Mouse (Mus musculus) liver, embryonic 14.5 days (tissue): Measurements from ENCODE around the gene Gosr1. TPM values are rescaled to one million over a fixed set of nuclear protein-coding genes. Genes with fewer than 3 reads are reported as not detected.

Source experiments
- ATAC-seq: fragments of 200-750 bp; cut with Nextera tagmentation; 2 replicates; pipeline ENCODE4 v1.8.0; 2017; ENCODE audit warnings: moderate number of reproducible peaks, mild to moderate bottlenecking, moderate library complexity; ENCODE audit not compliant: insufficient read depth
- DNase-seq, 3 experiments: peaks; one replicate each; pipeline ENCODE4 v3.0.0-alpha.2; 2012 to 2013; ENCODE audit warnings: low read depth in 3 of 3, low spot score in 3 of 3
- H3K27ac ChIP-seq: fragments of 300-500 bp; sonication (generic); 2 replicates; pipeline ENCODE4 v1.5.1; 2014; ENCODE audit warnings: moderate library complexity, mild to moderate bottlenecking, control low read depth, inconsistent platforms
- H3K27me3 ChIP-seq: fragments of 300-500 bp; sonication (generic); 2 replicates; pipeline ENCODE4 v1.6.1; 2014; ENCODE audit warnings: mild to moderate bottlenecking, low read length, moderate library complexity; ENCODE audit not compliant: control insufficient read depth, insufficient read depth
- H3K36me3 ChIP-seq: fragments of 300-500 bp; sonication (generic); replicated peaks from 2 replicates; pipeline ENCODE4 v1.6.1; 2014; ENCODE audit warnings: low read depth; ENCODE audit not compliant: control insufficient read depth, insufficient read depth
- H3K4me1 ChIP-seq, 2 experiments: fragments of 200-500 bp in 1 of 2; fragments of 300-500 bp in 1 of 2; sonication (generic) in 1 of 2; replicated peaks; 2 replicates each; pipeline ENCODE4 v1.6.1; 2012 to 2014; ENCODE audit warnings: antibody characterized with exemption in 1 of 2, inconsistent platforms in 1 of 2, low read length in 1 of 2; ENCODE audit not compliant: control insufficient read depth in 2 of 2, insufficient read depth in 2 of 2
- H3K4me2 ChIP-seq: fragments of 300-500 bp; sonication (generic); 2 replicates; pipeline ENCODE4 v1.6.1; 2014; ENCODE audit warnings: low read depth, mild to moderate bottlenecking, control low read depth, moderate library complexity
- H3K4me3 ChIP-seq, 2 experiments: fragments of 200-500 bp in 1 of 2; fragments of 300-500 bp in 1 of 2; sonication (generic) in 1 of 2; 2 replicates each; pipeline ENCODE4 v1.5.1; 2012 to 2014; ENCODE audit warnings: low read depth in 2 of 2, low read length in 2 of 2, mild to moderate bottlenecking in 2 of 2, control low read depth in 1 of 2, inconsistent platforms in 1 of 2, moderate library complexity in 1 of 2; ENCODE audit not compliant: insufficient read depth in 1 of 2
- H3K9ac ChIP-seq: fragments of 300-500 bp; sonication (generic); replicated peaks from 2 replicates; pipeline ENCODE4 v1.6.1; 2014; ENCODE audit warnings: mild to moderate bottlenecking, control low read depth, moderate library complexity
- H3K9me3 ChIP-seq: fragments of 300-500 bp; sonication (generic); 2 replicates; pipeline ENCODE4 v1.6.1; 2016; ENCODE audit warnings: low read length, mixed read lengths; ENCODE audit not compliant: control insufficient read depth
- CTCF ChIP-seq: IDR thresholded peaks from 2 replicates; pipeline ENCODE4 v1.5.1; 2016; ENCODE audit warnings: antibody characterized with exemption, low read depth, control low read depth
- EP300 ChIP-seq: IDR thresholded peaks from 2 replicates; pipeline ENCODE4 v1.6.1; 2016; ENCODE audit warnings: antibody characterized with exemption, low read depth
- WGBS: fragments of 180-500 bp; shearing (Covaris S2); extraction: QIAGEN DNeasy Blood & Tissue Kit; methylation state at CpG from one replicate; pipeline ENCODE4 v1.1.7; 2014; ENCODE audit not compliant: insufficient replicate concordance; 5-methylcytosine and 5-hydroxymethylcytosine counted together
- polyA plus RNA-seq, 2 experiments: library from polyadenylated mRNA; depleted of rRNA in 1 of 2; stranded (reverse) in 1 of 2; unstranded in 1 of 2; fragments of >200 nt; fragmentation: Nextera tagmentation in 1 of 2; extraction: Ambion mirVana in 1 of 2; gene quantifications; 2 replicates each; pipeline versions ENCODE4 v1.2.1 to v1.2.3; 2012 to 2014

The Gosr1 gene
- polyA plus RNA-seq (2012; rRNA removed) (5.9 and 6.4 TPM in 2 replicates), polyA plus RNA-seq (2014; fragmentation: Nextera tagmentation; extraction: Ambion mirVana) (12.3 and 15.8 TPM in 2 replicates)

DNA sequence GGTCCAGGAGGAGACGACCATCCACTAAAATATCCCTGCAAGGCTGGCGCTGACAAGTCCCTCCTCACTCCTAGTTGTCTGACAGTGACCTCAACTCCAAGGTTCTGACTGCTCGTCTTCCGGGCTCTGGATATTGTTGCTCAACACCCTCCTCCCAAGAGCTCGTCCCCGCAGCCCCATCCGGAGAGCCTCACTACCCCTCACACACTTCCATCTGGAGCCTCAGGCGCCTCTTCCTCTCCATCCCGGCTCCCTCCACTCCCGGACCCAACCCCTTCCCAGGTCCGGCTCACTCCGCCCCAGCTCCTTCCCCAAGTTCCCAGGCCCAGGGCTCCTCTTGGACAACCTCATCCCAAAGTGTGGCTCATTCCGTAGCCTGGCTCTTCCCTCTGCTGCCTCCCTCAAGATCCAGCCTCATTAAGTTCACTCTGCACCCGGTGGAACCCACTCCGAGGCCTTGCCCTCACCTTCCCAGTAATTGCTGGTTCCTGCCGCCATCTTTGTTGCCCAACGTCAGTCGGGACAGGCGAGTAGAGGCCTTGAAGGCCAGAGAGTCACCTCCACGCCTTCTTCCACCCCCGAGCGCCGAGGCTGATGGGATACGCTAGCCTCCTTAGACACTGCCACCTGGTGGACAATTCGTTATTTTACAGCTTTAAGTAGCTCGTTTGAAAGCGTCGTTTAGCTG, at the start of gene Gosr1:
TSS of gene Gosr1 (minus strand) at position 527 of the 688 bp plus-strand sequence.
- Histone ChIP-seq H3K9me3 (no peaks in the 10 kb centered on the region), H3K36me3 (peaks cover 9% of the 10 kb centered on the region), H3K4me1 (peaks cover 0 to 3% of the 10 kb centered on the region in 2 experiments; a peak in 1 of 4 replicates), H3K4me2 (peak within 1 kb of the TSS; percentile 83), H3K4me3 (peak within 1 kb of the TSS; percentile 83 to 98), H3K9ac (peak within 1 kb of the TSS; percentile 95), H3K27ac (peak within 1 kb of the TSS; percentile 30; the same call in 1 of the 2 replicates), H3K27me3 (no peaks in the 10 kb centered on the region)
- ATAC-seq (peak; percentile 99), DNase-seq (peak; percentile 95 to 96 (median 96))
- TF ChIP-seq EP300 (no peak), CTCF (peak; percentile 99)
- under 1% methylated on average over 28 of the region's 28 CpGs for WGBS

DNA sequence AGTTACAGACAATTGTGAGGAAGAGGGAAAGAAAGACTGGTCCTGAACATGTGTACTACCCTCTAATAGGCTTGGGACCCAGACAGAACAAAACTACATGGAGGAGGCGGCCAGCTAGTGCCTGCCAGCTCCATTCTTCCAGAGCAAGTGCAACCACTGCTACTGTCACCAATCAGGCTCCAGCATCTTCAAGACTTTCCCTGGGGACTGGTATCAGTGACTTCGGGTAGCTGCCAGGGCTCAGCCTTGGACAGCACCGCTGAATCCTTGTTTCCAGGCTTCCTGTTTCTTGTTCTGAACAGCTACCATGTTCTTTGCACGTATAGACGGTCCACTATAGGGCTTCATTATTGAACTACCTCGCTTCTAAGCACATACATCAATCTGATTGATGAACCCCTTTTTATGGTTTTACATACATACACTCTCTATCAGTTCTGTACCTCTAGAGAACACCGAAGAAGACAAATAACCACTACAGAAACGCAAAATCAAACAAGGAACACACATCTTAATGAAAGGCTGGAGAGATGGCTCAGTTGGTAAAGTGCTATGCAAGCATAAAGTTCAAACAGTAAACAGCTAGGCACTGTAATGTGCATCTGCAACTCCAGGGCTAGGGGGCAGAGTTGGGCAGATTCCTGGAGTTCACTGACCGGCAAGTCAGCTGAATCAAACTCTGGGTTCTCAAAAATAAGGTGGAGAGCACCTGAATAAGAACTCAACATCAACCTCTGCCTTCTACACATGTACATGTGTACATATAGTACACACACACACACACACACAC, 47.5 kb upstream of the Gosr1 start:
- H3K4me3 ChIP-seq = no peak overlapping the region
- no peaks in the 10 kb centered on the region for H3K4me1 ChIP-seq
- DNase-seq (no peak), ATAC-seq (no peak)
- H3K4me2 ChIP-seq = no peak overlapping the region
- H3K36me3 ChIP-seq = peaks cover 21% of the 10 kb centered on the region
- no peaks in the 10 kb centered on the region for H3K9me3 ChIP-seq
- H3K27ac ChIP-seq = no peak overlapping the region
- H3K27me3 ChIP-seq = no peaks in the 10 kb centered on the region
- 79% methylated on average over 9 of the region's 9 CpGs for whole genome bisulfite sequencing
- TF ChIP-seq CTCF (peak; percentile 49), EP300 (no peak)
- H3K9ac ChIP-seq = no peak overlapping the region

DNA sequence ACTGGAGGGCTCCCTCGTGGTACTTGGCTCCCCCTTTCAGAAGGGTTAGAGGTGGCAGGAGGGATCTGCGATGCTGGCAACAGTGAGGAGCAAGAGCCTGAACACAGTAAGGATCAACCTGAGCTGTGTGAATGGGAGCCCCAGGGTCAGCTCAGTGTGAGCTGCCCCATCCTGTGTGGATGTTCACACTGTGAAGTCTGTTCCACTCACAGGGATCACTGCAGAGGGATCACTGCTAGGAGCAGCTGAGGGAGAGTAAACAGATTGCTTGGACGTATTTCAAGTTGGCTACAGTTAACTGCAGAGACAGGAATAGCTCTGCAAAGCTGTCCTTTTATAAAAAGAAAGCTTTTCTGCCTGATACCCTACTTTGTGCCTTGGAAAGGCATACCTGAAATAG, 46.1 kb upstream of the Gosr1 start:
- 68% methylated on average over 3 of the region's 3 CpGs for WGBS
- no peaks in the 10 kb centered on the region for H3K9me3 ChIP-seq
- H3K27me3 ChIP-seq = no peaks in the 10 kb centered on the region
- no peak overlapping the region for H3K9ac ChIP-seq
- H3K4me1 ChIP-seq = no peaks in the 10 kb centered on the region
- no peak for DNase-seq
- no peak overlapping the region for H3K27ac ChIP-seq
- ATAC-seq = no peak
- no peak overlapping the region for H3K4me2 ChIP-seq
- no peak for TF ChIP-seq EP300
- no peak for TF ChIP-seq CTCF
- H3K4me3 ChIP-seq = no peak overlapping the region
- H3K36me3 ChIP-seq = peaks cover 25% of the 10 kb centered on the region

DNA sequence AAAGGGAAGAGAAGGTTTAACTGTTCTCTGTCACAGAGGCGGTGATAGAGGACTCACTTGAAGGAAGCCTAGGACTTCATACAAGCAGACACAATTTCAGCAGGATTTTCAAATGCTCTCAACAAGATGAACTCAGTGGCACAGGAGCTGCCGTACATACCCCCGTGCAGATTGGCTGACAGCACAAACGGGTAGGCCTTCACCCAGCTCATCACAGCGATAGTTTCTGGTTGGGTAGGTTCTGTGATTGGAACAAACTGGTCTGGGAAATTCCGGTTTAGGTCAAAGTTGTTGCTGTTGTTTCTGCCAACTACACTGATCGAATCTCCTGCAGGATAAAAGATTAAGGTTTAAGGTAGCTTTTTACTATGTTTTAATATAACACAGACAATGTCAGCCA, 45.2 kb upstream of the Gosr1 start:
- no peaks in the 10 kb centered on the region for H3K9me3 ChIP-seq
- peaks cover 25% of the 10 kb centered on the region for H3K36me3 ChIP-seq
- TF ChIP-seq EP300 (no peak), CTCF (no peak)
- 86% methylated on average over 7 of the region's 7 CpGs for WGBS
- ATAC-seq (no peak), DNase-seq (no peak)
- H3K4me3 ChIP-seq = no peak overlapping the region
- no peaks in the 10 kb centered on the region for H3K27me3 ChIP-seq
- no peak overlapping the region for H3K9ac ChIP-seq
- H3K4me2 ChIP-seq = no peak overlapping the region
- no peaks in the 10 kb centered on the region for H3K4me1 ChIP-seq
- H3K27ac ChIP-seq = no peak overlapping the region
